Mouse (Mus musculus) left cerebral cortex, adult 9 months (tissue): ENCODE measurements around the gene Sfswap.
"Not testable (repeated sequence)": the region's sequence is repeated elsewhere in the genome, so short reads cannot be mapped to it uniquely, and the experiment has no call there.

Experiments
- DNase-seq, 2 experiments: peaks; one replicate each; pipeline ENCODE4 v3.0.0; 2022; ENCODE audit warnings: low spot score in 2 of 2

Gene Sfswap

DNA sequence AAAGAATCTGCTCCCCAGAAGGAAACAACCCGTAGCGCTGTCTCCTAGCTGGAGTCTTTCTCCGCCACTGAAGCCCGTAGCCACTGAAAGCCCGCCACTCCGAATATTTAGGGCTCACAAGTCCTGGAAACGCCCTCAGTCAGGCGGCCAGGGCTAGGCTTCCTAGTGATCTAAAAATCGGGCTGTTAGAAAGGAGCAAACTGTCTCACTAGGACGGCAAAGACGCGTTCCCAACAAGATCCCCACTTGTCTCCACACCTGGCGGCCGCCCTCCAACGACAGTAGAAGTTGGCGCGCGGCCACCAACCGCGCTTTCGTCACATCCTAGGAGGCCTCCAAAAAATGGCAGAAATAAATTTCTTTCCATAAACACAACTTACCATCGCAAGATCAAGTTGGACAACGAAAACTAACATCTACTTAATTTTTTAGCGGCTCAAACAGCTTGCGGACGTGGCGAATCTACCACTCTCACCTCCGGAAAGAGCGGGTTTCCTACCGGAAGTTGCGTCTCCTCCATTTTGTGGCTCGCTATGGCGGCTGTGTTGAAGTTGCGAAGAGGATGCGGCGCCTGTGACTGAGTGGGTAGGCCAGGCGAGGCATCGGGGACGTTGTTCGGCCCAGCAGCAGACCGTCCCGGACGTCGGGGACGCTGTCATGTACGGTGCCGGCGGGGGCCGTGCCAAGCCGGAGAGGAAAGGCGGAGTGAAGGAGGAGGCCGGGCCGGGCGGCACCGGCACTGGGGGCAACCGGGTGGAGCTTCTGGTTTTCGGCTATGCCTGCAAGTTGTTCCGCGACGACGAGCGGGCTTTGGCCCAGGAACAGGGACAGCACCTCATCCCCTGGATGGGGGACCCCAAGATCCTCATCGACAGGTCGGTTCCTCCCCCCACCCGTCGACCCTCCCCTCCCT is at the start of gene Sfswap:
Gene Sfswap, plus strand, starts transcription at position 500 of the 913 bp plus-strand sequence.
- peak; percentile 52 to 84 for DNase-seq

DNA sequence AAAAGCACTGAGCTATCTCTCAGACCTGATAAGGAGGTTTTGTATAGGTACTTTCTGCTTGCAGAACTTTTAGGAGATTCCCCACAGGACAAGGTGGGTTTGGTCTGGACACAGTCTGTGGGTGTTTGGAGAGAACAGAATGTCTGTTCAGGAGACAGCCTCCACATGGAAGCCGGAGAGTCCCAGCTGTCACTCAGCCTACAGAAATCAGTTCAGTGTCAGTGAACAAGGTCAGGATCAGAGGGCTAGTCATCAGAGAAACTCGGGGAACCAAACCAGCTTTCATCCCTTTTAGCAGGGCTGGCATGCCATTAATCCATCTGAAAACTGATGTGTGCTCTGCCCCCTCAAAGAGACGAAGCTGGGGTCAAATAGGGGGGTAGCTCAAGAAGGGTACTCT is 48.5 kb upstream of the Sfswap start:
- DNase-seq = no peak

DNA sequence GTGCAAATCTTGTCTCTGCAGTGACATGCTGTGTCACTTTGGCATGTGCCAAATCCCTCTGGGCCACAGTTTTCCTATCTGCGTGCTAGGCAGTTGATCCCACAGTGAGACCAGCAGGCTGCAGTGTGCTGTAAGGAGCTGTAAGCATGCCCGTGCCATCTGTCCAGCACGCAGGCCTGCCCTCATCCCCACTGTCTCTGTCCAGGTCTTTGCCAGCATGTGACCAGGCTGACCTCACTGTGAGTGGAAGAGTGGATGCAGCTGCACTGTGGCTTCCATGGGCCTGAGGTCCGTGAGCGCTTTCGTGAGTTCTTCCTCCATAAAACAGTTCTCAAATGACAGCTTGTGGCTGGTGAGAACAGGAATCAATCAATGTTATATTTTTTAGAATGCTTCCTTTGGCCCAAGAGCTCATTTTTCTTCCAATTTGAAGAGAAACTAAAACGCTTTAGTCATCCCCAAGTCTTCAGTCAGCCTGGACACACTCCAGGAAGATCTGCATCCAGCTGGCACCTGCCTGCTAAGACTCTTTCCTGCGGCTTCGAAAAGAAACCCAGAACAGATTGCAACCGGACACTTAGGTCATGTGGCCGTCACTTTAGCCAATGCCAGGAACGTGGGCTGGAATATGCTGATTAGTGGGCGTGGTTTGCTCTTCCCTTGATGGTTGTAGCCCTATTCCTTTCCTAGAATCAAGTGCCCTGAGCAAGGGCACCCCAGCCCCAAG is 46.1 kb upstream of the Sfswap start:
- DNase-seq = peak; percentile 44 to 88

DNA sequence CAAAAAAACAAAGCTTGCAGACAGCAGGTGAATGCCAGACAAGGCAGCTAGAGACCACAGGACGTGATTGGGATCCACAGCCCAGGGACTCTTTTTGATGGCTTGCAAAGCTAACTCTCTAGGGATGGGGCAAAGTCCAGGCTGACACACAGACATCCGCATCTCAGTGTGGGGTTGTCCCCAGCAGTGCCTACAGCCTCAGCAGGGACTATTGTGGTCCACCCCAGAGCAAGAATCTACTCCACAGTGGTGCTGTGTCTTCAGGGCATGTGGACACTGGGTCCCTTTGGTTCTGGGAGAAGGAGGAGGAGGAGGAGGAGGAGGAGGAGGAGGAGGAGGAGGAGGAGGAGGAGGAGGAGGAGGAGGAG is 45.5 kb upstream of the Sfswap start:
- no peak for DNase-seq

DNA sequence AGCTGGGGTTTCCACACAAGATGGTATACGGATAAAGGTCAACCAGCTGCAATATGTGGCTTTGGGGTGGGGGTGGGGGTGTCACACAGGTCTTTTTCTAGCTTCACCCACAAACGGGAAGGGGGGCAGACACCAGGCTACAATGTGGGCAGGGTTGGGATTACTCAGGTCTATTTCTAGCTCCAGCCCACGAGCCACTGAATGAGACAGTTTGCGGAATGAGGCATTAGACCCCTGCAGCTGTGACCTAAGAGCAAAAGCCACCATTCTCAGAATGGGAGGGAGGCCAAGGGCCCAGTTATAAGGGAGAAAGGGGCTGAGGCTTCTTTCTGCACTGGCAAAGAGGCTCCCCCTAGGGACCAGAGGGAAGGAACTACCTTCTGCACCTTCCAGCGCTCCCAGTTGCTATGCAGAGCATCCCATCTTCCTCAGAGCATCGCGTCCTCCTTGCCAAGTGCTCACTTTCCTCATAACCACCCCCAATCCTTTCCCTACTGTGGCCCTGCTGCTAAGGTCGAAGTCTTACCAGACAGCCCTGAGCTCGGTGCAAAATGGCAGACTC is 44.4 kb upstream of the Sfswap start:
- DNase-seq = no peak

DNA sequence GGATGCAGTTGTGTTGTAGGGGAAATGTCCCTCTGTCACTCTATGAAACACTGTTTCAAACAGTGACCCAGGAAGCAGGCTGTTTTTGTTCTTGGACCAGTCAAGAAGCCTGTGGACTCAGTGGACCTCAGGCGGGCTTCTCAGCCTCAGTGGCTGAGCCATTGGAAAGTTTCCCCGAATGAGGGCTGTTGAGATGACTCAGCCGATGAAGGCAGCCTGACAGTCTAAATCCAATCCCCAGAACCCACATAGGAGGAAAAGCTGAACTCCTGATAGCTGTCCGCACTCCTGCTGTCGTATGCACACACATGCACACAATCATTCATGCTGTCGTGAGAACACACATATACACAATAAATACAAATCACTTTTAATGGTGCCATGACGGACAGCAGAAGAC is 42.9 kb upstream of the Sfswap start:
- DNase-seq = no peak

DNA sequence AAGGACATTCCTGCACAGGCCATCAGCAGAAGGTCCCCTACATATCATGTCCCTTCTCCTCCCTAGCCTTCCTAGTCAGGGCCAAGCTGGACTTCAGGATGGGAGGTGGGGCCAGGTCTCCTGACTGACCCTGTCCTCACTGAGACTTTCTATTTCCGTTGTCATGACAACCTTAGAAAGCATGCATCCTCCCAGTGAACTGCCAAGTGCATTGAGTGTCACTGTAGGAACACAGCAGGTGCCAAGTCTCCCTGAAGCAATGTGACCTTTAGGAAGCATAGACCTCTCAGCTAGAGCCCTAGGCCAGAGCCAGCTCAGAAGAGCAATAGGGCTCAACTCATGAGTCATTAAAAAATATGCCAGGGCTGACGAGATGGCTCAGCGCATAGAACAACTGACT is 42.5 kb upstream of the Sfswap start:
- no peak for DNase-seq

DNA sequence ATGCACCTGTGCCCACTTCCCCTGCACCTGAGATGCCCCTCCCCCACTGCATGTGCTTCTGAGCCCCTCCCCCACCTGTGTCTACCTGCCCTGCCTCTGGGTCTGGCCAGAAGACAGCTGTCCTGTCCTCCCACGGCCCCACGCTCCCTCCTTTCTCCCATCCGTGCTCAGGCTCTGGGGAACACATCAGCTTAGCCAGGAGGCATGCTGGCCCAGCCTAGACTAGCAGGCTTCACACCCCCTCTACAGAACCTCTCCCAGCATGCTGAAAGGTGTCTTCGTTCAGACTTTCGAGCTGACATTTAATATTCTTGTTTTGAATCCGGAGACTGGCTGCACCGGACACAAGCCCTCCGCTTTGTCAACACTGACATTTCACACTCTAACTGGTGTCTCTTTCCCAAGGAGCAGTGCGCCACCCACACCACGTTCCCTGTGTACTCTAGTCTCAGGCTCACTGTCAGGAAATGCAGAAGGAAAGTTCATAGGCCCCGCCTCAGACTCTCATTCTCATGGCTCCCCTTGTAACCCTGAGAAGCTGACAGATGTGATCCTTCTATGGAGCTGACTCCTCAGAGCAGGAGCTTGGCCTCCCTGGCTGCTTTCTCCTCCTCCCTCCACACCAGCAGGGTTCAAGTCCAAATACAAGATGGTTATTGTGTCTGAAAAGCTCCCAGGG is 40.1 kb upstream of the Sfswap start:
- no peak for DNase-seq

DNA sequence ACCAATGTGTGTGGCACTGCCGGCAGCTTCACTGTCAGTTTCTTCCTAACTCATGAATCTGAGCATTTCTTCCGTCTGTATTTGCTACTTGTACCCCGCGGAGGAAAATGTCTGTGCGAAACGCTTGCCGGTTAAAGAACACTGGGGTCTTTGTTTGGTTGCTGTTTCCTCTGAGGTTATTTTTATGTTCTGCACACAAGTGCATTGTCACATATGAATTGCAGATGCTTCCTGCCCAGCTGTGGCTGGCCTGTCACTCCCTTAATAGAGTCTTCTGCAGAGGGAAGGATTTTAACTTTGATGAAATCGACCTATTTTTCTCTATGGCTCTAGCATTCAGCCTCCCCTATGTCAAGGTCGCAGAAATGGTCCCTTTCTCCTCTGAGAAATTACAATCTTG is 37.4 kb upstream of the Sfswap start:
- not testable (repeated sequence) for DNase-seq

DNA sequence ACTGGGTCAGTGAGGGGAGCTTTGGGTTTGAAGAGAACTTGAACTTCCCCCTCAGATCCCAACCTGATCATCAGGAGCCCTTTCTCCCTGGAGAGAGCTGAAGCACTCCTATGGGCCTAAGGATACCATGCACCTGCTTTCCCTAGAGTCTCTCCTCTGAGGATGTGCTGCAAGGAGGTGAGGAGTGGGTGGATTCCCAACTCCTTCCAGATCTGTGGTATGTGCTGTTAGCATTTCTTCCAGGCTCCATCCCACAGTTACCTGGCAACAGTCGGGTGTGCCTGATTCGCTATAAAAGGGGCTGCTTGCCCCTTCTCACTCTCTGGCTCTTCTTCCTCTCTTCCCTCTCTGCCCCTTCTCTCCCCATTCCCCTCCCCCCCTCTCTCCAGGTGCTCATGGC is 35.2 kb upstream of the Sfswap start:
- peak in 1 of 2 experiments; percentile 67 for DNase-seq

DNA sequence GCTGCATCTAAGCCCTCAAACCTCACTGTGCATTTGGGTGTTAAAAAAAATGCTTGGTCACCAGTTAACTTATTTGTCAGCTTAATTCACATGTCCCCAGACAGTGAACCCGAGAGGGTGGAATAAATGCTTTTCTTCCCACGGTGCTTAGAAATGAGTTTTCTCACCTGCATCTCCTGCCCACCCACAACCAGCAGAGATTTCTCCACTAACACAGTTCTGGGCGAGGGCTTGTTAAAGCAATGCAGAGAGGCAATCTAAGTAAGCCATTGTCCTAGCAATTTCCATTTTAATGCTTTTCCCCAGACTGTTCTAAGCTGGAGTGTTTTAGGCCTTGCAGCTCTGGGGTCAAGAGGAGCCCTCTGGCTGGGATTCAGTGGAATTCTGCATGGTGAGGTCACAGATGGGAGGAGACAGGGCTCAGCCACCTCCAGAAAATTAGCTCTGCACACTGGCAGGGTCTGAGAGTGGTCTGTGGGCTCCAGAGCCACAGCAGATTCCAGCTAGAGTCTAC is 25.4 kb upstream of the Sfswap start:
- no peak for DNase-seq

DNA sequence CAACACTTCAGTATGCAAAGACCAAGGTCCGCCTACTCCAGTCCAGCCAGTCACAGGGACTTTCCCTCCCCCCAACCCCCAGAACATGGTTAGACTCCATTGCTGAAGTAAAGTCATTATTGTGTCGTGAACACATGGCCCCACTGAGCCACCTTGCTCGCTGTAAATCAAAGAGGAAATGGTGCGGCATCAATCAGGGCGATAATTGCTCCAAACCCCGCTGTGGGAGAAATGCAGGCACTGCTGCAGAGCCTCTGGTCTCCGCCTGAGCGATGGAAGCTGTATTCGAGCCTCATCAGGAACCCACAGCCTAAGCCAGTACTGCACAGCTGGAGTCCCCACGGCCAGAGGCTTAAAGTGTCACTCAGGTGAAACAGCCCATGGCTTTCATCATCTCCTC is 11.1 kb upstream of the Sfswap start:
- DNase-seq = no peak

DNA sequence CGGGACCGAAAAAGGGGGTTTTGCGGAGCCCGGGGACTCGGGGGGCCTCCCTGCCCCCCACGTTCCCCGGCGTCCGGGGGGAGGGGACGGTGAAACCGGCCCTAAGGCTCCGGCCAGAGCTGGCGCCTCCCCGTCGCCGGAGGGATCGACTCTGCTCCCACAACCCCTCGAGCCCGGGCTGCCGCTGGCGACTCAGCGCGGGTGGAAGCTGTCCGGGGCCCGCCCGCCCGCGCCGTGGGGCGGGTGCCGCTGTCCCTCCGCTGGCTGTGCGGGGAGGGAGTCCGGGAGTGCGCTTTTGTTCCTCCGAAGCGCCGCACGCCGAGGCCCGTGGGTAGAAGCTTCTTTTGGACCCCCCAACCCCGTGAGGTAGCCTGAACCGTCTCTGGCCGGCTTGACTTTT is 650 bp downstream of the Sfswap start:
- no peak for DNase-seq

DNA sequence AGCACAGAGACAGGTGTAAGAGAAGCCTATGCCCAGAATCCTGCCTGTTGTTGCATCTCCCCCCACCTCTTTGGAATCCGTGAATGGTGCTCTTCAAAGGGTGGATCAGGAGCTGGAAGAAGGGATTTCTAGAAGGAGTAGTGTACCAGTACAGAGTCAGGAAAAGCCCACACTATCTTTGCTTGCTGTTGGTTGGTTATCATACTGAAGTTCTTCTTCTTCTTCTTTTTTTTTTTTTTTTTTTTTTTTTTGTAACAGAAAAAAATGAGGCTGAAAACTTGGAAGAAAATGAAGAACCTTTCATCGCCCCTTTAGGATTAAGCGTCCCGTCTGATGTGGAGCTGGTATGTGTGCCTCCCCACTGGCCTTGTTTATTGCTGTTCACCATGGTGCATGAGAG is 5.9 kb downstream of the Sfswap start:
- DNase-seq = no peak

DNA sequence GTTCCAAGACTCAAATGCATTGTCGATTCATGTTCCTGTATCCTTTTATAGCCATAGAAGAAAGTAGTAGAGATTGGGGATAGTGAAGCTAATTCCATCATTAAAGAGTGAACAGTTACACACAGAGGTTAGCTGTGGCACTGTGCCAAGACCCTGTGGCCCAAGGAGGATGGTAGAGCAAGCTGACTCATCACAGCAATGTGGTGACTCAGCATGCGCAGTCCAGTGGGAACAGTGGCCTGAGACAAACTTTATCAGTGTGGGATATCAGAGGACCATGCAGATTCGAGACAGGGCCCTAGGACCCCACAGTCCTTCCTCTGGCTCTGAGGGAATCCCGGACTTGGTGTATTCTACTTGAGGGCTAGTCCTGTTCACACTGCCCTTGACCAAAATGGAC is 17.2 kb downstream of the Sfswap start:
- no peak for DNase-seq

DNA sequence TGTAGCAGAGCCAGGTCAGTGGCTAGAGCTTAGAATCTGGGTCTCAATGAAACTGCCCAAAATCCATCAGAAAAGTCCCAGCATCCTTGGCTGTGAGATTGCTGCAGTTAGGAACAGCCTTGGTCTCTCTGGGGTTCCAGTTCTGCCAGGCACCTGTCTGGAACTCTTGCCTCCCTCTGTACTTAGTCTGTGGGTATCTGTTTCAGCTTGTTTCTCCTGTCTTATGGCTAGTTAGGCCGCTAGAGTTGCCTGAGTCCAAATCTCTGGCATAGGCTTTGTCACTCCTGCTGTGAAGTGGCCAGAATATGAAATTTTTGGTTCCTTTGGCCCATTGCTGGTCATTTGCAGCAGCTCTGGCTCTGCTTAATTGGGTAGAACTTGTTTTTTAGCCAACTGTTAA is 17.8 kb downstream of the Sfswap start:
- DNase-seq = no peak

DNA sequence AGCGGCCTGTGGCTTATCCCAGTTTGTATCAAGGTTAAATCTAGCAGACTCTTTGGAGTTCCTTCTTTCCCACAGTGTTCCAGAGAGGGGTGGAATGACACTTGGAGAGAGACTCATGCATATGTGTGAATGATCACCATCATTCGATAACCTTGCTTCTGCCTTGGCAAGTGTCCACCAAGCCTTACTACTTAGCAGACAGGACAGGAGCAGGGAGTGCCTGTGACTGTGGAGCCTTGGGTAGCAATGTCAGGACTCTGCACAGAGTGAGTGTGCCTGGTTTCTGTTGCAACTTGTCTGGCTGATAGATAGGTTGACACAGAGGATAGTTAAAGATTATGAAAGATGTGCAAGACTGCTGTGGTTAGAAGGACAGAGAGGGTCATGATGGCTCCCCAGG is 18.6 kb downstream of the Sfswap start:
- no peak for DNase-seq

DNA sequence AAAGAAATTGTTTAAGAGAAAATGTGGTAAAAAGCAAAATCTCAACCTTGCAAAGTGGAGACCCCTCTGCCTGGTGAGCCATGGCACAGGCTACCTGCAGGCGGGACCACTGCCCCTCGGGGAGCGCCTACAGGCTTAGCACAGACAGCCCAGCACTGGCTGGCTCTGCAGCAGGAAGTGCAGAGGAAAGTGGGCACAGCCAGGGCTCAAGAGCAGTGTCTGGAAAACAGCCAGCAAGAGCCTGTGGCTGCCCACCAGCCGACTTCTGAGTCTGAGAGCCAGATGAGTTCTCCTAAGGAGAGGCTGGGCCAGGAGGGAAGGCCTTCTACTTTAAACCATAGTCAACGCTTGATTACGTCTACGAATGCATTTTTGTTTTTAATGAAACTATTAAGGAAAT is 20.5 kb downstream of the Sfswap start:
- DNase-seq = no peak

DNA sequence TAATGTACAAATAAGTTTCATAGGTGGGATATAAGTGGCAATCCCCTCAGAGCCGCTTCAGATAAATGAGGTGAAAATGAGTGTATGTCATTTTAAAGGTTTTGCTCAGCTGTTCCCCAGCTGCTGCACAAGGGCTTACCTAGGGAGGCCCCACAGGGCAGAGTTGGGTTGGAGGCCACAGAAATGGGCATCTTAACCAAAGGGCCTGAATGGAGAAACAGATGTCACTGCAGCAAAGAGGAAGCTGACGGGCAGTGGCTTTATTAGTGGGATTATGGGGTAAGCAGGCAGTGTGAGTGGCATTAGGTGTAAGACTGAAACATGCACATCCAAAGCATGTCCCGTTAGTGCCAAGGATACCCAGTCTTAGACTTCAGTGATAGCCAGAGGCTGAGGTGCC is 20.9 kb downstream of the Sfswap start:
- no peak for DNase-seq

DNA sequence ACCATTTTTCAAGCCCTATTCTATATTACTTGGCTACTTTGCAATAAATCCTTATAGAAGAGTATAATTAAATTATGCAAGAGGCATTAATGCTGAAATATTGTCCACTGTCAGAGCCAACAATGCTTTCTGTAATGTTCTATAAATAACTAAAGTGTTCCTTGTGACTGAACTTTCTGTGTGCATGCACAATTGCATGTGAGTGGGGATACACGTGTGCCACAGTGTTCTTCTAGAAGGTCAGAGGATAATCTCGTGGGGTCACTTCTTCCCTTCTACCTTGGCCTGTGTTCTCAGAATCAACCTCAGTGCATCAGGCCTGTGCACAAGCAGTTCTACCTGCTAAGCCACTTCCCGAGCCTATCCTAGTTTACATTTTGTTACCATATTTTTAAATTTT is 22.1 kb downstream of the Sfswap start:
- no peak for DNase-seq

DNA sequence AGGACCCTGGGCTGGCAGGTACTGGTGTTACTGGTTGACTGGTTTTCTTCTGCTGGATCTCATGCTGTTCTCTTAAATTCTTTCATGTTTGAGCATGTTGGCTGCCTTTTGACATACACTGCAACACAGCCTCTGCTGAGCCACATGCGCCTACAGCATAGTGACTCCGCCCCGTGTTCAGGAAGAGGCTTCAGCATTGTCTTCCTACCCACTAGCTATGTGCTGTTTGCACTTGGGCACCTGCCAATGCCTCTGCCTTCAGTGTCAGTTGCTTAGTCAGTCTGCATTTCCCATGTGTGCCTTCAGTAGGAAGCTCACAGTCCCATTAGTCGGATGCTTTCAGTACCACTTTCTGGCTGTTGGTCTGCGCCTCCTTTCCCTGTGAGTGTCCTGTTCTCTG is 23.7 kb downstream of the Sfswap start:
- no peak for DNase-seq

DNA sequence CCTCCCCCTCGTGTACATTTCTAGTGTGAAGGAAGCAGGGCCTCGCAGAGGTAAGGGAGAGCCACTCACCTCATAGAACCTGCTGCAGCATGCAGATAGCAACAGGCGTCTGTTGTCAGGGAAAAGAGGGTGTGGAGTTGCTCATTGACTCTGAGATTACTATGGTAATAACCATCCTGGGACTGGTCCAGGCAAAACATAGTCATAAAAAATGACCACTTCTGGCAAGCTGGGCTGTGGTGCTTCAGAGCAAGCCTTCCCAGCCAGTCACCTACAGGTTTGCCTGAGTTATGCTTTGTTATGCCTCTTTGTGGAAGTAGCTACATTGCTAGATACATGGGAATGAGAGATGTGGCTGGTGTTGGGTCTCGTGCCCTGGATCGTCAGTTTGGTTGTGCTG is 26.1 kb downstream of the Sfswap start:
- DNase-seq = no peak
